Mouse (Mus musculus): ENCODE measurements around the gene Junb. TPM values are rescaled to one million over a fixed set of nuclear protein-coding genes. Genes with fewer than 3 reads are reported as not detected.

Gene Junb
- total and polyA plus RNA-seq, 3 experiments, result 41.6 to 72.7 TPM; not detected in 1

GRCm38 (mm10) chr8:84985684-84986378 lies 7.3 kb upstream of the Junb start (continued):
- peak; percentile 18 to 70 for TF ChIP-seq POLR2A (IDR thresholded peaks at IDR 0.05; ENCODE audit: control insufficient read depth in 1 of 2, insufficient read depth in 1 of 2, low read depth in 1 of 2, low read length in 2 of 2, poor library complexity in 1 of 2)
- TF ChIP-seq MAFK (IDR thresholded peaks at IDR 0.05; ENCODE audit: borderline replicate concordance, low read depth, low read length), result no peak
- TF ChIP-seq MYC (IDR thresholded peaks at IDR 0.05; ENCODE audit: low read depth, low read length), result peak; percentile 76; the same call in 1 of the 2 replicates
- peak; percentile 90 for TF ChIP-seq MAX (IDR thresholded peaks at IDR 0.05; ENCODE audit: low read length)
- no peak for TF ChIP-seq ZC3H11A (IDR thresholded peaks at IDR 0.05; ENCODE audit: low read depth, low read length)
- no peak for TF ChIP-seq SMC3 (IDR thresholded peaks at IDR 0.05; ENCODE audit: low read depth, low read length)
- no peak for TF ChIP-seq UBTF (IDR thresholded peaks at IDR 0.05; ENCODE audit: borderline replicate concordance, insufficient read depth, low read depth, low read length)
- TF ChIP-seq TAL1 (IDR thresholded peaks at IDR 0.05; ENCODE audit: low read length), result no peak
- TF ChIP-seq E2F4 (IDR thresholded peaks at IDR 0.05; ENCODE audit: borderline replicate concordance, low read depth, low read length), result no peak
- TF ChIP-seq POLR2AphosphoS5 (IDR thresholded peaks at IDR 0.05; ENCODE audit: borderline replicate concordance, low read depth, low read length), result peak; percentile 47; the same call in 1 of the 2 replicates
- peak; percentile 89 for TF ChIP-seq SIN3A (IDR thresholded peaks at IDR 0.05; ENCODE audit: low read length)
- TF ChIP-seq ZMIZ1 (IDR thresholded peaks at IDR 0.05; ENCODE audit: low read depth, low read length), result 0 out of 2 replicates have a peak, but pooled peaks have one; percentile 44
- 0 out of 2 replicates have a peak, but pooled peaks have one; percentile 21 for TF ChIP-seq TCF12 (IDR thresholded peaks at IDR 0.05; ENCODE audit: low read depth, low read length)
- no peak for TF ChIP-seq GABPA (IDR thresholded peaks at IDR 0.05; ENCODE audit: low read depth, low read length)
- peak; percentile 63 for TF ChIP-seq NRF1 (IDR thresholded peaks at IDR 0.05; ENCODE audit: insufficient read depth, low read depth, low read length, poor library complexity, severe bottlenecking)
- no peak for TF ChIP-seq CHD2 (IDR thresholded peaks at IDR 0.05; ENCODE audit: low read length)
- TF ChIP-seq ZKSCAN1 (IDR thresholded peaks at IDR 0.05; ENCODE audit: low read depth, low read length), result no peak
- no peak for TF ChIP-seq MYB (IDR thresholded peaks at IDR 0.05; ENCODE audit: low read depth, low read length)
- no peak for TF ChIP-seq JUND (IDR thresholded peaks at IDR 0.05; ENCODE audit: low read depth, low read length)
- TF ChIP-seq TBP (IDR thresholded peaks at IDR 0.05; ENCODE audit: low read depth, low read length), result no peak; the same call in 1 of the 2 replicates
- TF ChIP-seq HCFC1 (IDR thresholded peaks at IDR 0.05; ENCODE audit: low read depth, low read length), result peak; percentile 27

- Histone ChIP-seq H3K4me1 (ENCODE audit: control insufficient read depth in 1 of 2, insufficient read depth in 2 of 2, low read length in 2 of 2) (peaks cover 11 to 61% of the 10 kb centered on the region in 2 experiments), H3K79me2 (ENCODE audit: control insufficient read depth, insufficient read depth, low read length, poor library complexity) (peaks cover 6% of the 10 kb centered on the region; the same call in 1 of the 2 replicates), H3K27me3 (ENCODE audit: control insufficient read depth in 1 of 2, insufficient read depth in 2 of 2, low read length in 2 of 2) (no peaks in the 10 kb centered on the region), H3K36me3 (ENCODE audit: control insufficient read depth in 1 of 2, insufficient read depth in 2 of 2, low read length in 2 of 2) (peaks cover 0 to 50% of the 10 kb centered on the region in 2 experiments; a peak in 2 of 4 replicates), H3K4me3 (ENCODE audit: control insufficient read depth in 1 of 2, insufficient read depth in 1 of 2, low read depth in 2 of 2, low read length in 2 of 2) (peak overlapping the region; percentile 61 to 65), H3K9ac (ENCODE audit: control insufficient read depth, low read depth, low read length, poor library complexity, severe bottlenecking) (peak overlapping the region; percentile 88), H3K27ac (ENCODE audit: control insufficient read depth, low read depth, low read length) (peak overlapping the region; percentile 91), H3K9me3 (replicated peaks; ENCODE audit: insufficient read depth, low read length) (no peaks in the 10 kb centered on the region)
- peak; percentile 70 for DNase-seq (ENCODE audit: low read depth, low spot score)
- TF ChIP-seq ZMIZ1 (IDR thresholded peaks at IDR 0.05; ENCODE audit: low read depth, low read length) (no peak), MAZ (IDR thresholded peaks at IDR 0.05; ENCODE audit: low read depth, low read length) (no peak), RAD21 (IDR thresholded peaks at IDR 0.05; ENCODE audit: low read depth, low read length) (no peak), JUND (IDR thresholded peaks at IDR 0.05; ENCODE audit: low read depth, low read length) (no peak), TBP (IDR thresholded peaks at IDR 0.05; ENCODE audit: low read depth, low read length) (peak; percentile 59; the same call in 1 of the 2 replicates), BHLHE40 (IDR thresholded peaks at IDR 0.05; ENCODE audit: borderline replicate concordance, low read depth, low read length) (0 out of 2 replicates have a peak, but pooled peaks have one; percentile 11), MYC (IDR thresholded peaks at IDR 0.05; ENCODE audit: low read depth, low read length) (no peak)
Measured at GRCm38 (mm10) chr8:84985049-84985683, 6.6 kb upstream of the Junb start.
